Mouse (Mus musculus) common myeloid progenitor, adult 5-6 weeks (primary cell): Measurements from ENCODE around the gene Prmt1. TPM values are rescaled to one million over a fixed set of nuclear protein-coding genes. Genes with fewer than 3 reads are reported as not detected.
A peak's percentile ranks its signal among the peaks of the same experiment; 100 is the strongest.

Source experiments
- ATAC-seq: replicated peaks from 2 replicates; pipeline ENCODE4 v1.8.0; 2016; ENCODE audit warnings: low read depth, mild to moderate bottlenecking, moderate TSS enrichment, inconsistent platforms; ENCODE audit not compliant: poor library complexity, severe bottlenecking
- total RNA-seq: library from RNA; stranded (forward); fragments of 200-1000, 187-1606 nt; gene quantifications from 2 replicates; pipeline ENCODE4 v1.2.3, GENCODE M21; 2017

Gene Prmt1
- total RNA-seq, 1 experiment from 2014 or later: 170 TPM

GRCm38 (mm10) chr7:44983944-44984832 is 2.2 kb downstream of the Prmt1 start:
- no peak for ATAC-seq

GRCm38 (mm10) chr7:44983085-44983484 is 3.3 kb downstream of the Prmt1 start:
- peak; percentile 27; the same call in 1 of the 2 replicates for ATAC-seq

- no peak for ATAC-seq
Measured at GRCm38 (mm10) chr7:44981539-44981938, 4.8 kb downstream of the Prmt1 start.

GRCm38 (mm10) chr7:44978300-44978699 is 8.1 kb downstream of the Prmt1 start:
- no peak for ATAC-seq

- ATAC-seq: no peak
Measured at GRCm38 (mm10) chr7:44975117-44975419, 11.3 kb downstream of the Prmt1 start.

- peak; percentile 45; the same call in 1 of the 2 replicates for ATAC-seq
Measured at GRCm38 (mm10) chr7:44974383-44975116, 11.8 kb downstream of the Prmt1 start, which contains the start of gene Cpt1c. Gene Cpt1c (minus strand): TSS chr7:44974851.

GRCm38 (mm10) chr7:44973415-44974130 is 12.8 kb downstream of the Prmt1 start:
- no peak for ATAC-seq

GRCm38 (mm10) chr7:44971142-44971541 is 15.2 kb downstream of the Prmt1 start:
- no peak for ATAC-seq

- peak; percentile 83 for ATAC-seq
Measured at GRCm38 (mm10) chr7:44970231-44970691, 16.1 kb downstream of the Prmt1 start.

- no peak for ATAC-seq
Measured at GRCm38 (mm10) chr7:44966638-44967037, 19.7 kb downstream of the Prmt1 start.

- ATAC-seq: no peak
Measured at GRCm38 (mm10) chr7:44965975-44966374, 20.4 kb downstream of the Prmt1 start.

- ATAC-seq: no peak
Measured at GRCm38 (mm10) chr7:44964990-44965389, 21.4 kb downstream of the Prmt1 start.

- peak; percentile 22; the same call in 1 of the 2 replicates for ATAC-seq
Measured at GRCm38 (mm10) chr7:44962831-44963230, 23.5 kb downstream of the Prmt1 start.

GRCm38 (mm10) chr7:44962337-44962736 is 24.0 kb downstream of the Prmt1 start:
- ATAC-seq: no peak

GRCm38 (mm10) chr7:44960512-44960910 is 25.9 kb downstream of the Prmt1 start:
- ATAC-seq: no peak

GRCm38 (mm10) chr7:44959874-44960511 is 26.4 kb downstream of the Prmt1 start:
- ATAC-seq: no peak

GRCm38 (mm10) chr7:44959281-44959680 is 27.1 kb downstream of the Prmt1 start:
- no peak for ATAC-seq

- peak; percentile 46; the same call in 1 of the 2 replicates for ATAC-seq
Measured at GRCm38 (mm10) chr7:44958208-44958607, 28.2 kb downstream of the Prmt1 start.

- no peak for ATAC-seq
Measured at GRCm38 (mm10) chr7:44957183-44957835, 29.1 kb downstream of the Prmt1 start.
